Mouse (Mus musculus): ENCODE data around the gene Poln.

The Poln gene

DNA sequence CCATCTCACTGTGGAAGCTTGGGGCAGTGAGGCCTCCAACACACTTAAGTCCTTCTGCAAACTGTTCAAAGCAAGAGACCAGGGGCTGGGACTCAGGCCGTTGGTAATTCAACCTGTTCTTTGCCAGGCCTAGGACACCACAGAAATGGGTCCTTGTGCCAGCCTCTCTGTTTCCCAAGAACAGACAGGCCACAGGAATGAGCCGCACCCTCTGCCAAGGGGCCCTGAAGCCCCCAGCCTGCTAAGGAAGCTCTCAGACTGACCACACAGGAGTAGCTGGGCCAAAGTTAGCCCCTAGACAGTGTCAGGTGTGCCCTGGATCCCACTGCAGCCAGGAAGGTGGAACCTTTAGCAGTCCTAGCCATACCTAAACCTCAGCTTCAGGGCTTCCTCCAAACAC is 17.1 kb upstream of the Poln start:
- DNase-seq (ENCODE audit: low read depth), result no peak

- no peak for DNase-seq (ENCODE audit: low read depth)
These were observed 16.5 kb upstream of the Poln start for GRCm38 (mm10) chr5:34185791-34186190.

- no peak for DNase-seq (ENCODE audit: low read depth)
These were observed 15.9 kb upstream of the Poln start for GRCm38 (mm10) chr5:34185051-34185580.

- DNase-seq (ENCODE audit: low read depth), result no peak
These were observed 14.7 kb upstream of the Poln start for GRCm38 (mm10) chr5:34183976-34184375.

GRCm38 (mm10) chr5:34183156-34183880 is 14.1 kb upstream of the Poln start:
- DNase-seq (ENCODE audit: low read depth), result no peak

GRCm38 (mm10) chr5:34182486-34182885 is 13.2 kb upstream of the Poln start:
- no peak for DNase-seq (ENCODE audit: low read depth)

DNA sequence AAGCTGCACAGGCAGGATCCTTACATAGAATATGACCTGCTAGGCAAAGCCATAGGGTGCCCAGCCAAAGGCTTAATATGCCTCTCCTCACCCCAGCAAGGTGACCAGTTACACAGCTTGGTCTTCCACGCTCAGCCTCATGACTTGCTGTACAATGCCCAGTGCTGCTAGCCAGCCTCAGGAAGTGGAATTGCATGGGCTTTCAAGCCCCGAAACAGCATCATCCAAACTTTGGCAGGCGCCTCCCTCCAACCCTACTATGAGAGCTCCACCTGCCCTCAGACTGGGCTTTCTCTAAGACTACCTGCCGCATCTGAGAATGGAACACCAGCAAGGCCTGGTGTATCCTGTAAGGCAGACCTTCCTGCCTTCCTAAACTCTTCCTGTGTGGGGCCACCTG is 8.6 kb upstream of the Poln start:
- no peak for DNase-seq (ENCODE audit: low read depth)

DNA sequence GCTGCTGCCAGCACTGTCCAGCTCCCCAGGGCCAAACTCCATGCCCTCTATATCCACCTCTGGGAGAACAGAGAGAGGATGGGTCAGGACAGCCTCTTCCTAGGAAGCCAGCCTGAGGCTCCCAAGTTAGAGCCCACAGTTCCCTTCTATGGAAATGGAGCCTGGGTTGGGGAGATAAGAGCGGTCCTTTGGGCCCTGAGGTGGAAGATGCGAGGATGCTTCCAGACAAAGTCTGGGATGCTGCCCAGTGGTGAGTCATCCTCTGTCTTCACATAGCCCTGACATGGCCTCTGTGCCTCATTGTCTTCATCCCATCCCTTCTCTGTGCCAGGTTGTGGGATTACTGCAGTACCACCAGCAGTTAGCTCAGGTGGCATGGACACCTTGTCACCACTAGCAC is 7.8 kb upstream of the Poln start:
- DNase-seq (ENCODE audit: low read depth), result no peak

DNA sequence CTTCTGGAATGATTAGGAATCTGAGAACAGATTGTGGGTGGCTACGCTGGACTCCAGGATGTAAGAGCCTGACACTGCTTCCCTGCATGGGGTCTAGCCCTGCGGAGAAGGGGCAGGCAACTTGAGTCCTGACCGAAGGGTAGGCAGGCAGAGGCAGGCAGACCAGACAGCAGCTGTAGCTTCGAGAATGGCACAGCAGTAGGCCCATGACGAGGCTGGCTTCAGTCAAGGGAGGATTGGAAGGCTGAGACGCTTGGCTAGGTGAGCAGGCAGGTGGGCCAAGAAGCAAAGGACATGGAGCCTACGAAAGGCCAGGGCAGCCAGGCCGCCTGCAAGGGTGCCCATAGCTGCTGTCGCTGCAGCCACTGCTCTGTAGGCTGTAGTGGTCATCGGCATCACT is 7.4 kb upstream of the Poln start:
- no peak for DNase-seq (ENCODE audit: low read depth)

DNA sequence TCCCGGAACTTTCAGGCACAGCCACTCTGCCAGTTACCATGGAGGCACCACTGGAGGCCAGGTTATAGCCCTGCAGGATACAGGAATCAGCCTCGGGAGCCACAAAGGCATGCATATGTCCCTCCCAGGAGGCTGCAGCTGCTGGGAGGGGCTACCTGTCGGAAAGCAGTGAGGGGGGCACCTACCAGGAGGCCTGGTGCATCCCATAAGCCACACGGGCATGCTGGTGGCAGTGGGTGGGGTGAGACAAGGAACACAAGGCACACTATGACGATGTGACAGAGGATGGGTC is 6.1 kb upstream of the Poln start:
- DNase-seq (ENCODE audit: low read depth), result no peak

DNA sequence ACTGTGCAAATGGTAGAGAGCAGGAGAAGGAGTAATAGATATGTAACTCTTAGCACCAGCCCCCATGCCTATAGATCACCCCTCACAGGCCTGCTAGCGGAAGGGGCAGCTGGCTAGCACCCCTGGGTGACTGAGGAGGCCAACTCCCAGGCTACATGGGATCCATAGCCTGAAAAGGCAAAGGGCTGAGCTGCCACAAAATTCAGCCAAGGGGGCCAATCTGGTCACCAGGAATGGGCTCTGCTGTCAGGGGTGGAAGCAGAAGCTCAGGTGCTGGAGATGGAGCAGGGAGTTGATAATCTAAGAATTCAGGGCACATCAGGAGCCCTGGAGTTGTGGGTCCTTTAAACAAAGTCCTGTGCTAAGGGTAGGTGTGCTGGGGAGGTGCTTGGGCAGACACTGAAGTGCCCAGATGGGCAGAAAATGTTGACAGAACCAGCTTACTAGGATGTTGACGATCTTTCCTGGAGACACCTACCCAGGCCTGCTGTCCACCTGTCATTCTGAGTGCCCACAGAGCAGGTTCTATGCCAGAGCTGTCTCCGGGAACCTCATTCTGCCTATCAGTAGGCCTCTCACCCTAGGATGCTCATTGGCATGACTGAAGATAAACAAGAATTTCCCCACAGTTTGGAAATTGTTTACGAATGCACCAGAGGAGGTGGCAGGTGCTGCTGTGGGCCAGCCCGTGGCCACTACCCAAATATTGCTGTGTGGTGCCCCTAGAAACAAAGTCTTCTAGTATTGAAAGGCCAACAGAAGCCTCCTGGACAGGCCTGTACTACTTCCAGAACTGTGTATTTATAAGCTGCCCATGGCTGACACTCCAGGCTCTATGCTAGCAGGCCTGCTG is 5.5 kb upstream of the Poln start:
- DNase-seq (ENCODE audit: low read depth), result no peak

GRCm38 (mm10) chr5:34174021-34174420 is 4.8 kb upstream of the Poln start:
- no peak for DNase-seq (ENCODE audit: low read depth)

DNA sequence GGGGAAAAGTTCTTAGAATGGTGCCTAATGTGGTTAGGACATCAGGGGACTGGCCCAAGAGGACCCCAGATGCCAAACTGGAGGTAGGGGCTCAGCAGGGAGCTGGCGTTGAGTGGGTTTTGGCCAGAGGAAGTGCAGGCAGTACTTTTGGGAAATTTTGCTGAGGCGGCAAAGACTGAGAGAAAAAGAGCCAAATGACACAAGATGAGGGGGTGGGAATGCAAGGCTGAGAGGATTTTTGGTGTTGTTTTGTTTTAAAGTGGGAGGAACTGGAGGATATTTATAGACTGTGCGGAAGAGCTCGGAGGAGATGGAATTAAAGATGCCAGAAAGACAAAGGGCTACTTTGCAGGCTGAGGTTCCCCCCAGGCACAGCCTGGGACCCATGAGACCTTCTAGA is 1.5 kb upstream of the Poln start:
- no peak for DNase-seq (ENCODE audit: low read depth)

GRCm38 (mm10) chr5:34169954-34170353 is 706 bp upstream of the Poln start:
- DNase-seq (ENCODE audit: low read depth), result no peak

- DNase-seq (ENCODE audit: low read depth), result no peak
These were observed 1.4 kb downstream of the Poln start for GRCm38 (mm10) chr5:34167857-34168256.

- no peak for DNase-seq (ENCODE audit: low read depth)
These were observed 3.5 kb downstream of the Poln start for GRCm38 (mm10) chr5:34165793-34166192.

DNA sequence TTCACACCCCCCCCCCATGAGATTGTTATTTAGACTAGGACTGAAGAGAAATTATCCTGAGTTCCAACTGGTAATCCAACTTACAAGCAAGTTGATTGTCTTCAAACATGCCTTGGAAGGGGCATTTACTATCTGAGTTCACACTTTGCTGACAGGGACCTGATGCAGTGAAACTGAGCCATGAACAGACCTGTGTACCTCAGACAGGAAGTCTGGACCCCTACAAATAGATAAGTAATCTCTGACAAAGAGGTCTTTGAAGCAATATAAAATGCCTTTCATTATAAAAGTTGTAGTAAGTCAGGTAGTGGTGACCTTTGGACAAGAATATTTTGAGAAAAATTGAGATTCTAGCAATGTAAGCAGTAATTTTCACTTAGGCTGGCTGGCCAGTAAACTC is 20.8 kb downstream of the Poln start:
- DNase-seq (ENCODE audit: low read depth), result no peak

DNA sequence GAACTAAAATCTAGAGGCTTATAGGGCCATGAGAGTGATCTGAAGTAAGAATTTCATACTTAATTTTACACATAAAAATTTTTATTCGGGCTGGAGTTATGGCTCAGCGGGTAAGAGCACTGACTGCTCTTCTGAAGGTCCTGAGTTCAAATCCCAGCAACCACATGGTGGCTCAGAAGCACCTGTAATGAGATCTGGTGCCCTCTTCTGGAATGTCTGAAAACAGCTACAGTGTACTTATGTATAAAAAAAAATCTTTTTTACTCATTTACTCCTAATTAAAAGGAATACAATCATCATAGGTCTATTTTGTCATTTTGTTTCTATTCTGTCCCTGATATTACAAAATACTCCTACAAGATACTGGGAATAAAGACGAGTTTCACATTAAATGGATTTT is 21.7 kb downstream of the Poln start:
- no peak for DNase-seq (ENCODE audit: low read depth)

DNA sequence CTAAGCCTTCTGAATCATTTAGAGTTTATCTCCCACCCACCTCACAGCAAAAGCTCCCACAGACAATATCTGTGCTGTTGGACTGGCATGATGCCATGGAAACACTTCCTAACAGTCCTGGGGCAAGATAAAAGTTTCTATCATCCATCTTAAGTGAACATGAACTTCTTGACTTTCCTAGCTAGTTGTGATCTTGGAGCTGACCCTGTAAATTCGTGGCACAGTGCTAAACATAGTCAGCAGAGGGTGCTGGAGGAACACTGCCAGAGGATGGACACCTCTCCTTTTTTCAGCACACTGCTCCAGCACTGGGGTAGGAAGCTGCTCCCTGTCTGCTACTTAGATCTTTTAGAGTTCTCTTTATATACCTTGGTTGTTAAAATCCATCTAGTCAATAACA is 29.5 kb downstream of the Poln start:
- DNase-seq (ENCODE audit: low read depth), result peak; percentile 65

GRCm38 (mm10) chr5:34132731-34133130 is 36.5 kb downstream of the Poln start:
- no peak for DNase-seq (ENCODE audit: low read depth)

DNA sequence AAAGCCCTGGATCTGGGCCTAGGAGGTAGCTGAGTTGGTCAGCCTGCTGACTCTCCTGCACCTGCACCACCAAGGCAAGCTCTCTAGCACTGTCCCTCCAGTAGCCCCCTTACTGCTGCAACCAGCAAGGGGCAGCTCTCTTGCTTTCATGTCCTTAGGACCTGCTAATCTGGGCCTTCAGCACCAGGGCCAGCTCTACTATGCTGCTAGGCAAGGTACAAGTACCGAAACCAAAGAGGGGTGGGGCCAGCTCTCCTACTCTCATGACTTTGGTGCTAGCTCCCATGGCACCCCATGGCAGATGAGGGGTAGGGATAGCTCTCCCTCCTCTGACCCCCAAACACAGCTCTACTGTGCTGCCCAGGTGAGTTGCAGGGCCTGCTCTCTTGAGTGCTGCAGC is 45.1 kb downstream of the Poln start:
- no peak for DNase-seq (ENCODE audit: low read depth)

DNA sequence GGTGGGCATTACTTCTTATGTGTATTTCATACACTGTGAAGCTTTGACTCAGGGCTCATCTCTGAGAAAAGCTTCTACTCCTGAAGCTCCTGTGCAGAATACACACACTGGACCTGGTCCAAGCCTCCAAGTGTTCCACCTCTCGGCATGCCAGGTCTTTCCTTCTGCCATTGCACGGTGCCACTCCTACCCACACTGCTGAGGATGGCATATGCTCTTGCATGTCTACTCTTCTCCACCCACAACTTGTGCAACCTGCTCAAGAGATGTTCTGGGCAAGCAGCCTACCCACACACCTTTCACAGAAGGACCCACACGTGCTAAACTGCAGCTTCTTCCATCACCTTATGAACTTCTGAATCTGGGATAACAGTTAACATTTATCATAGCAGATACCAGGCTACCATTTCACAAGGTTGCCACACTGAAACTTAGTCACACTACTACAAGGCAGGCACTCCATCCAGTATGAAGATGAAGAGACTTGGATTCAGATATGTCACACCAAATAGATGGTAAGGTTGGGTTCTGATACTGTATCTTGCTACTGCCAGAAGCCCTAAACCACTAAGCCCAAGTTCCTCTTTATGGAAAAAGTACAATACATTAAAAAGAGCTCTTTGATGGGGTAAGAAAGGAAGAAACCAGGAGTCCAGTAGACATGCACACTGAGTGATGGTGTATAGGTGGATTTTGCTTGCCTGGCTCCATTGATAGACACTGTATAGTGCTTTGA is 50.0 kb downstream of the Poln start:
- no peak for DNase-seq (ENCODE audit: low read depth)

GRCm38 (mm10) chr5:34105681-34106080 is 63.6 kb downstream of the Poln start:
- no peak for DNase-seq (ENCODE audit: low read depth)

Data from naive thymus-derived CD4-positive, alpha-beta T cell, adult 2 months (primary cell).